Mouse (Mus musculus): ENCODE measurements around the gene Vcpkmt. TPM values are rescaled to one million over a fixed set of nuclear protein-coding genes. Genes with fewer than 3 reads are reported as not detected.
"Not testable (repeated sequence)": the region's sequence is repeated elsewhere in the genome, so short reads cannot be mapped to it uniquely, and the experiment has no call there.

Vcpkmt gene
- total RNA-seq, 2 experiments from 2014 or later, result 3.5 to 3.7 TPM

- no peak overlapping the region for H3K27ac ChIP-seq
- no peak for TF ChIP-seq CTCF (IDR thresholded peaks at IDR 0.05)
- intact Hi-C loops (cut with DNase I), result no loop called here
- no peak overlapping the region for H3K4me3 ChIP-seq
- no peak for DNase-seq
Observed at GRCm38 (mm10) chr12:69568266-69568665, 14.6 kb downstream of the Vcpkmt start.

- H3K27ac ChIP-seq; DNase-seq; H3K4me3 ChIP-seq; intact Hi-C loops (cut with DNase I): not testable (repeated sequence)
Observed at GRCm38 (mm10) chr12:69561006-69561405, 21.8 kb downstream of the Vcpkmt start.

GRCm38 (mm10) chr12:69556221-69556861, 26.5 kb downstream of the Vcpkmt start:
- intact Hi-C loops (cut with DNase I), result loop anchor here (5.0 kb wide), 1 partner anchor 139 kb away; no protein-coding TSS in a partner anchor
- TF ChIP-seq CTCF (IDR thresholded peaks at IDR 0.05), result no peak
- H3K4me3 ChIP-seq, result no peak overlapping the region
- no peak for DNase-seq
- H3K27ac ChIP-seq, result peak overlapping the region; percentile 0; the same call in 1 of the 2 replicates

GRCm38 (mm10) chr12:69545456-69546178, 37.2 kb downstream of the Vcpkmt start:
- TF ChIP-seq CTCF (IDR thresholded peaks at IDR 0.05), result no peak
- H3K4me3 ChIP-seq, result no peak overlapping the region
- no peak for DNase-seq
- intact Hi-C loops (cut with DNase I), result no loop called here
- no peak overlapping the region for H3K27ac ChIP-seq

- Histone ChIP-seq H3K4me3 (no peak overlapping the region), H3K27ac (no peak overlapping the region)
- no peak for TF ChIP-seq CTCF (IDR thresholded peaks at IDR 0.05)
- no peak for DNase-seq
- intact Hi-C loops (cut with DNase I), result no loop called here
Observed at GRCm38 (mm10) chr12:69544994-69545393, 37.8 kb downstream of the Vcpkmt start.

GRCm38 (mm10) chr12:69544562-69544961, 38.3 kb downstream of the Vcpkmt start:
- Histone ChIP-seq H3K4me3 (no peak overlapping the region), H3K27ac (no peak overlapping the region)
- intact Hi-C loops (cut with DNase I), result no loop called here
- DNase-seq, result no peak
- TF ChIP-seq CTCF (IDR thresholded peaks at IDR 0.05), result no peak

GRCm38 (mm10) chr12:69542376-69542775, 40.5 kb downstream of the Vcpkmt start:
- DNase-seq, result no peak
- no peak overlapping the region for H3K4me3 ChIP-seq
- TF ChIP-seq CTCF (IDR thresholded peaks at IDR 0.05), result no peak
- intact Hi-C loops (cut with DNase I), result no loop called here
- H3K27ac ChIP-seq, result no peak overlapping the region

- intact Hi-C loops (cut with DNase I), result no loop called here
- DNase-seq, result no peak
- H3K27ac ChIP-seq, result 0 out of 2 replicates have a peak overlapping the region, but pooled peaks have one; percentile 8
- no peak overlapping the region for H3K4me3 ChIP-seq
- TF ChIP-seq CTCF (IDR thresholded peaks at IDR 0.05), result no peak
Observed at GRCm38 (mm10) chr12:69541663-69542062, 41.2 kb downstream of the Vcpkmt start.

GRCm38 (mm10) chr12:69539353-69539752, 43.5 kb downstream of the Vcpkmt start:
- peak overlapping the region; percentile 94; the same call in 1 of the 2 replicates for H3K27ac ChIP-seq
- no peak for TF ChIP-seq CTCF (IDR thresholded peaks at IDR 0.05)
- no peak for DNase-seq
- intact Hi-C loops (cut with DNase I), result loop anchor here (5.0 kb wide), 1 partner anchor 62 kb away; no protein-coding TSS in a partner anchor
- H3K4me3 ChIP-seq, result no peak overlapping the region

- H3K27ac ChIP-seq, result peak overlapping the region; percentile 94
- H3K4me3 ChIP-seq, result peak overlapping the region; percentile 72
- DNase-seq, result no peak
- no peak for TF ChIP-seq CTCF (IDR thresholded peaks at IDR 0.05)
- intact Hi-C loops (cut with DNase I), result loop anchor here (5.0 kb wide), 1 partner anchor 61 kb away; no protein-coding TSS in a partner anchor
Observed at GRCm38 (mm10) chr12:69538362-69538950, 44.4 kb downstream of the Vcpkmt start.

- Histone ChIP-seq H3K27ac (peak overlapping the region; percentile 94), H3K4me3 (peak overlapping the region; percentile 72)
- no peak for TF ChIP-seq CTCF (IDR thresholded peaks at IDR 0.05)
- peak; percentile 64 for DNase-seq
- intact Hi-C loops (cut with DNase I), result loop anchor here (5.0 kb wide), 1 partner anchor 61 kb away; no protein-coding TSS in a partner anchor
Observed at GRCm38 (mm10) chr12:69537675-69538361, 45.0 kb downstream of the Vcpkmt start.

- DNase-seq, result peak; percentile 67
- peak overlapping the region; percentile 72 for H3K4me3 ChIP-seq
- intact Hi-C loops (cut with DNase I), result loop anchor here (5.0 kb wide), 1 partner anchor 60 kb away; no protein-coding TSS in a partner anchor
- peak overlapping the region; percentile 94 for H3K27ac ChIP-seq
- TF ChIP-seq CTCF (IDR thresholded peaks at IDR 0.05), result peak; percentile 13; the same call in 1 of the 2 replicates
Observed at GRCm38 (mm10) chr12:69537243-69537674, 45.6 kb downstream of the Vcpkmt start.
